Mouse (Mus musculus) neural tube, embryonic 11.5 days (tissue): Measurements from ENCODE around the gene Utrn. TPM values are rescaled to one million over a fixed set of nuclear protein-coding genes. Genes with fewer than 3 reads are reported as not detected.
A peak's percentile ranks its signal among the peaks of the same experiment; 100 is the strongest.

Experiments
- ATAC-seq: fragments of 200-750 bp; cut with Nextera tagmentation; 2 replicates; pipeline ENCODE4 v1.8.0; 2017; ENCODE audit warnings: moderate number of reproducible peaks, mild to moderate bottlenecking, moderate TSS enrichment, moderate library complexity; ENCODE audit not compliant: insufficient read depth, low FRiP score, low TSS enrichment
- DNase-seq: peaks from one replicate; pipeline ENCODE4 v3.0.0-alpha.2; 2015; ENCODE audit warnings: low spot score
- H3K27ac ChIP-seq: fragments of 300-500 bp; sonication (generic); 2 replicates; pipeline ENCODE4 v1.5.1; 2014; ENCODE audit warnings: low read depth, mild to moderate bottlenecking, low read length
- H3K27me3 ChIP-seq: fragments of 300-500 bp; sonication (generic); 2 replicates; pipeline ENCODE4 v1.6.1; 2014; ENCODE audit warnings: mild to moderate bottlenecking, low read length, mixed read lengths; ENCODE audit not compliant: control insufficient read depth, insufficient read depth
- H3K36me3 ChIP-seq: fragments of 300-500 bp; sonication (generic); 2 replicates; pipeline ENCODE4 v1.6.1; 2014; ENCODE audit warnings: mild to moderate bottlenecking, low read length, moderate library complexity, mixed read lengths; ENCODE audit not compliant: control insufficient read depth, insufficient read depth
- H3K4me1 ChIP-seq: fragments of 300-500 bp; sonication (generic); 2 replicates; pipeline ENCODE4 v1.6.1; 2014; ENCODE audit warnings: low read length, mixed read lengths; ENCODE audit not compliant: control insufficient read depth, insufficient read depth
- H3K4me2 ChIP-seq: fragments of 300-500 bp; sonication (generic); 2 replicates; pipeline ENCODE4 v1.6.1; 2014; ENCODE audit warnings: low read depth, mild to moderate bottlenecking, moderate library complexity
- H3K4me3 ChIP-seq: fragments of 300-500 bp; sonication (generic); 2 replicates; pipeline ENCODE4 v1.5.1; 2014; ENCODE audit warnings: low read depth, low read length
- H3K9ac ChIP-seq: fragments of 300-500 bp; sonication (generic); 2 replicates; pipeline ENCODE4 v1.6.1; 2014; ENCODE audit warnings: mild to moderate bottlenecking, low read length
- H3K9me3 ChIP-seq: fragments of 300-500 bp; sonication (generic); 2 replicates; pipeline ENCODE4 v1.6.1; 2016; ENCODE audit warnings: low read length; ENCODE audit not compliant: control insufficient read depth
- WGBS: fragments of 180-500 bp; shearing (Covaris S2); extraction: QIAGEN DNeasy Blood & Tissue Kit; methylation state at CpG from one replicate; pipeline ENCODE4 v1.1.7; 2014; 5-methylcytosine and 5-hydroxymethylcytosine counted together
- polyA plus RNA-seq: library from polyadenylated mRNA; unstranded; fragments of >200 nt; fragmentation: Nextera tagmentation; extraction: Ambion mirVana; gene quantifications from 2 replicates; pipeline ENCODE4 v1.2.1, GENCODE M21; 2014

Utrn gene
- polyA plus RNA-seq, 1 experiment from 2014 or later = 47.4 TPM

- no peak overlapping the region for H3K4me3 ChIP-seq
- no peak overlapping the region for H3K27ac ChIP-seq
- H3K36me3 ChIP-seq = no peaks in the 10 kb centered on the region
- H3K9ac ChIP-seq = peak overlapping the region; percentile 10; the same call in 1 of the 2 replicates
- H3K4me2 ChIP-seq = peak overlapping the region; percentile 16; the same call in 1 of the 2 replicates
- H3K4me1 ChIP-seq = no peaks in the 10 kb centered on the region
- ATAC-seq (0 out of 2 replicates have a peak, but pooled peaks have one; percentile 43), DNase-seq (peak; percentile 35)
- no peaks in the 10 kb centered on the region for H3K27me3 ChIP-seq
- H3K9me3 ChIP-seq = no peaks in the 10 kb centered on the region
- 3% methylated on average over 14 of the region's 14 CpGs for WGBS
Measured at GRCm38 (mm10) chr10:12878661-12879312, 9.6 kb upstream of the Utrn start.

GRCm38 (mm10) chr10:12876426-12876825 lies 7.3 kb upstream of the Utrn start:
- Histone ChIP-seq H3K9ac (no peak overlapping the region), H3K36me3 (no peaks in the 10 kb centered on the region), H3K4me1 (no peaks in the 10 kb centered on the region), H3K9me3 (no peaks in the 10 kb centered on the region), H3K27ac (no peak overlapping the region), H3K4me2 (no peak overlapping the region), H3K27me3 (no peaks in the 10 kb centered on the region), H3K4me3 (no peak overlapping the region)
- DNase-seq (no peak), ATAC-seq (no peak)
- WGBS = 64% methylated on average over 3 of the region's 3 CpGs

GRCm38 (mm10) chr10:12875410-12875809 lies 6.2 kb upstream of the Utrn start:
- no peak for ATAC-seq
- no peak for DNase-seq
- no peaks in the 10 kb centered on the region for H3K27me3 ChIP-seq
- 94% methylated on average over 4 of the region's 4 CpGs for WGBS
- H3K9ac ChIP-seq = no peak overlapping the region
- H3K36me3 ChIP-seq = no peaks in the 10 kb centered on the region
- H3K4me2 ChIP-seq = no peak overlapping the region
- no peaks in the 10 kb centered on the region for H3K9me3 ChIP-seq
- no peak overlapping the region for H3K4me3 ChIP-seq
- no peaks in the 10 kb centered on the region for H3K4me1 ChIP-seq
- no peak overlapping the region for H3K27ac ChIP-seq

GRCm38 (mm10) chr10:12874577-12875277 lies 5.6 kb upstream of the Utrn start:
- no peaks in the 10 kb centered on the region for H3K27me3 ChIP-seq
- H3K27ac ChIP-seq = no peak overlapping the region
- DNase-seq (no peak), ATAC-seq (no peak)
- H3K36me3 ChIP-seq = no peaks in the 10 kb centered on the region
- no peak overlapping the region for H3K4me2 ChIP-seq
- H3K4me3 ChIP-seq = no peak overlapping the region
- WGBS = 80% methylated on average over 8 of the region's 8 CpGs
- H3K9ac ChIP-seq = no peak overlapping the region
- H3K9me3 ChIP-seq = no peaks in the 10 kb centered on the region
- H3K4me1 ChIP-seq = no peaks in the 10 kb centered on the region

- Histone ChIP-seq H3K27me3 (no peaks in the 10 kb centered on the region), H3K4me2 (peak overlapping the region; percentile 55), H3K9me3 (no peaks in the 10 kb centered on the region), H3K4me1 (peaks cover 3% of the 10 kb centered on the region), H3K36me3 (no peaks in the 10 kb centered on the region), H3K9ac (no peak overlapping the region), H3K27ac (no peak overlapping the region), H3K4me3 (peak overlapping the region; percentile 56; the same call in 1 of the 2 replicates)
- DNase-seq = no peak
- WGBS = 41% methylated on average over 1 of the region's 1 CpGs
- ATAC-seq = no peak
Measured at GRCm38 (mm10) chr10:12869846-12870245, 681 bp upstream of the Utrn start.

GRCm38 (mm10) chr10:12868189-12869028 lies 756 bp downstream of the Utrn start:
- Histone ChIP-seq H3K9me3 (no peaks in the 10 kb centered on the region), H3K9ac (peak overlapping the region; percentile 68), H3K4me3 (peak overlapping the region; percentile 56), H3K27ac (peak overlapping the region; percentile 42), H3K4me2 (peak overlapping the region; percentile 55), H3K27me3 (no peaks in the 10 kb centered on the region), H3K4me1 (peaks cover 3% of the 10 kb centered on the region), H3K36me3 (no peaks in the 10 kb centered on the region)
- WGBS = 0% methylated on average over 41 of the region's 41 CpGs
- ATAC-seq (peak; percentile 78), DNase-seq (peak; percentile 78)

GRCm38 (mm10) chr10:12867733-12868188 lies 1.4 kb downstream of the Utrn start:
- H3K4me1 ChIP-seq = peaks cover 3% of the 10 kb centered on the region
- ATAC-seq (no peak; the same call in 1 of the 2 replicates), DNase-seq (no peak)
- peak overlapping the region; percentile 56 for H3K4me3 ChIP-seq
- no peak overlapping the region for H3K27ac ChIP-seq
- no peaks in the 10 kb centered on the region for H3K36me3 ChIP-seq
- peak overlapping the region; percentile 55 for H3K4me2 ChIP-seq
- peak overlapping the region; percentile 68 for H3K9ac ChIP-seq
- 0% methylated on average over 12 of the region's 12 CpGs for WGBS
- H3K27me3 ChIP-seq = no peaks in the 10 kb centered on the region
- no peaks in the 10 kb centered on the region for H3K9me3 ChIP-seq

GRCm38 (mm10) chr10:12866971-12867732 lies 2.0 kb downstream of the Utrn start:
- DNase-seq = peak; percentile 46
- no peaks in the 10 kb centered on the region for H3K36me3 ChIP-seq
- H3K9ac ChIP-seq = peak overlapping the region; percentile 42; the same call in 1 of the 2 replicates
- H3K27me3 ChIP-seq = no peaks in the 10 kb centered on the region
- ATAC-seq = peak; percentile 19
- 2% methylated on average over 28 of the region's 28 CpGs for WGBS
- no peaks in the 10 kb centered on the region for H3K9me3 ChIP-seq
- no peak overlapping the region for H3K27ac ChIP-seq
- H3K4me1 ChIP-seq = peaks cover 3% of the 10 kb centered on the region
- H3K4me2 ChIP-seq = peak overlapping the region; percentile 55
- H3K4me3 ChIP-seq = peak overlapping the region; percentile 56
